Mouse (Mus musculus) testis, adult 2 months (tissue): ENCODE measurements around the gene Ubiad1.

Experiments
- CTCF ChIP-seq: fragments of 200-500 bp; IDR thresholded peaks from 2 replicates; pipeline ENCODE4 v1.5.1; 2012; ENCODE audit warnings: low read depth, mild to moderate bottlenecking, inconsistent platforms, low read length, moderate library complexity; ENCODE audit not compliant: control insufficient read depth, insufficient read depth, insufficient replicate concordance
- POLR2A ChIP-seq: fragments of 200-500 bp; IDR thresholded peaks from 2 replicates; pipeline ENCODE4 v1.6.1; 2012; ENCODE audit warnings: low read depth, mild to moderate bottlenecking, inconsistent platforms, low read length, moderate library complexity; ENCODE audit not compliant: control insufficient read depth

- TF ChIP-seq CTCF, result no peak
- no peak for TF ChIP-seq POLR2A
Observed at GRCm38 (mm10) chr4:148405255-148405788, 39.2 kb downstream of the Ubiad1 start.
